Mouse (Mus musculus) mouse embryonic stem cell (cell line): ENCODE measurements around the gene Calcoco1.
"Not testable (repeated sequence)": the region's sequence is repeated elsewhere in the genome, so short reads cannot be mapped to it uniquely, and the experiment has no call there.

Experiments used
- in situ Hi-C, 2 experiments: fragments of 300-500 bp; cut with MboI; formaldehyde crosslinking; loops; 1 replicate in 1 of 2; 3 replicates in 1 of 2; pipeline ENCODE4 v1.14.3; 2019 to 2020; ENCODE audit warnings: low sequenced_read_pairs in 2 of 2, low pct_unique_long_range_greater_than_20kb in 1 of 2, mixed read lengths in 1 of 2; ENCODE audit not compliant: unreplicated experiment in 1 of 2

The Calcoco1 gene

DNA sequence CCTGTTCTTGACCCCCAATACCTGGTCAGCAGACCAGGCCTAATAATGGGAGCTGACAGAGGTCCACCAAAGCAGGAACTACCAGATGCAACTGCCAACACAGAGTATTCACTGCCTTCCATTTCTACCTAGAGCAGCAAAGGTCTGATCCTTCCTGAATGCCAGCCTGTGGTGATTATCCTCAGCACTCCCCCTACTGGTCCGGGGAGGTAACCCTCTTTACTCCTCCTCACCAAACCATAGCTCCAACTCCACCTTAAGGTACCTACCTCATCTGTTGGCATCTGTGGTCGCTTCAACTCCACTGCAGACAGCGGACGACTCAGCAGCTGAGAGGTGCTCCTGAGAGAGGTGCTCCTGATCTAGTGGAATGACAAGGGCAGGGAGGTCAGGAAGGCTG lies 56.5 kb downstream of the Calcoco1 start:
- in situ Hi-C loops: no loop called here

DNA sequence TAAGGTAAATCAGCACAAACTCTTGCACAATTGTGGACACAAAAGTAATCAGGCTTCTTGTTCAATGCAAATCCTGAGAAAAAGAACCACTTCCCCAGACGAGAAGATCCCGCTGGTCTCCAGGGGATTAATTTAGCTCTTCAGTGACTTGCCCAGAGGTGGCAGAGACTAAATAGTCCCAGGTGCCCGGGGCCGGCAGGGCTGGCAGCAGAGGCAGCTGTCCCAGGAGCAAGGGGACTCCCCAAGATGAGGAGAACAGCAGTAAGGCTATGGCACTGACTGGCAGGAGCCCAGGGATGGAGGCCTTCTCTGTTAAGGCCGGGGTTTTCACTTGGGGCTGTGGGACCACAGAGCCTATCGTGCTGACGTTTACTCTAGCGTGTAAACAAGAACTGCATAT lies 58.2 kb downstream of the Calcoco1 start:
- in situ Hi-C loops: no loop called here

DNA sequence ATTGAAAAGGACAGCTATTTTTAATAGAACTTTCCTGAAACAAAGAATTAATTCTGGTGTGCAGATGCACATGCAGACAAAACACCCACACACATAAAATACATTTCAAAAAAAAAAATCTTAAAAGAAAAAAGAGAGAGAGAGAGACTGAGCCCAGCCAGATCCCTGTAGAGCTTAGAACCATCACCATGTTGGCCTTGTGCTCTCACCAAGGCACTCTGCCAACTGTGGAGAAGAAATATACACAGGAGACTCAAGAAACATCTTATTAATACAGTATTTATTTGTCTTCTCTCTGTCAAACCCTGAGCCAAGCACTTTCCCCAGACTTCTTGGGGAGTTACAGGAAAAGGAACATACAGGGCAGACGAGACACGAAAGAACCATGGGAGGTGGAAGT lies 59.4 kb downstream of the Calcoco1 start:
- in situ Hi-C loops: not testable (repeated sequence)

DNA sequence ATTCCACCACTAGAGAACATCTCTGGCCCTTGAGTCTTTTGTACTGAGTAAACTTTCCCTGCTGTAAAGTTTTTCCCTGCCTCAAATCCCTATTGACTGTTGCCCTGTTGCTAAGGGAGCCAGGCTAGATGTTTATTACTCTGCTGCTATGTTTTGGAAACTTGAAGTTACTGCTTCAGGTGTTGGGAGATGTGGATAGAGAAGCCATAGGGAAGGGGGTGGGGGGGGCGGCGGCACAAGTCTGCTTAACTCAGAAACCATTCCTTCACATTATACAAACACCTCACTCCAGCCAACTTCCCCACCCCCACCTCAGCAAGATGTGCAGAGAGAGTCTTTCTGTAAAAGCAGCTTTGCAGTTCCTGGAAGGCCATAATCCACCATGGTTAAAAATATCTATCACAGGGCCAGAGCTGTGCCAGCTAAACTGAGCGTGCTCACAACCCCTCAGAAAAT lies 64.0 kb downstream of the Calcoco1 start:
- in situ Hi-C loops: no loop called here
